Mouse (Mus musculus): ENCODE measurements around the gene P2rx1. TPM values are rescaled to one million over a fixed set of nuclear protein-coding genes. Genes with fewer than 3 reads are reported as not detected.
A peak's percentile ranks its signal among the peaks of the same experiment; 100 is the strongest.

Gene P2rx1
- polyA plus RNA-seq, 1 experiment = not detected

DNA sequence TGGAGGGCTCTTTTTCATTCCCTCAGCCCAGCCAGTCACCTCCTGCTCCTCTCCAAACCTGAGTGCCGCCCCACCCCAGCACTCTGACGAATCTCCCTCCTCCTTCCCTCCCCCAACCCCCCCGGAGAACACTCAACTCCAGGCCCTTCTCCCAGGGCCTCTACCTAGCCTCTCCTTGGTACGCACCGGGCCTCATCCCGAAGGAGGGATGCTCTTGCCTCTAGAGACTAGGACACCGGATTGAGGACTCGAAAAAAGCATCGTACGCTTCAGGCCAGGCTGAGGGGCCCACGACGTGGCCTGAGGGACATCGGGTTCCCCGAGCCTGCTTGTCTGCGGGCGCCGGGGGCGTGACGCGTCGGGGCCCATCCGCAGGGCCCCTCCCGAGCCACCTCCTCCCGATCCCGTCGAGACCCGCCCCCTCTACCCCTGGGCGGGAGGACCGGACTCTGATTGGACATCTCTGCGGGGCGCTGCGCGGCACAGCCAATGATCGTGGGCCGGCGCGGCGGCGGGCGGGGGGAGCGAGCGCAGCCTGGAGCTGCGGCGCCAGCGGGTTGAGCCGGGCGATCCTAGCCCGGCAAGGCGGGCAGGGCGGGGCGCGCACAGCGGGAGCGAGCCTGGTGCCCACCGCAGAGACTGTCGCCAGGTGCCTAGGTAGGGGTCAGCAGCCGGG, 19.7 kb downstream of the P2rx1 start, which contains the start of gene Camkk1:
Camkk1 (plus strand) TSS at position 538 of the 676 bp plus-strand sequence.
- H3K4me1 ChIP-seq (ENCODE audit: control insufficient read depth, insufficient read depth, low read length) = peaks cover 17% of the 10 kb centered on the region
- TF ChIP-seq CTCF (IDR thresholded peaks at IDR 0.05; ENCODE audit: borderline replicate concordance, insufficient read depth, low read length) = no peak
- TF ChIP-seq POLR2A (IDR thresholded peaks at IDR 0.05; ENCODE audit: low read depth, low read length) = peak; percentile 69
- no peak within 1 kb of the TSS for H3K27ac ChIP-seq (ENCODE audit: insufficient read depth, low read length)
- peak within 1 kb of the TSS; percentile 59 for H3K4me3 ChIP-seq (ENCODE audit: insufficient read depth, low read length)

DNA sequence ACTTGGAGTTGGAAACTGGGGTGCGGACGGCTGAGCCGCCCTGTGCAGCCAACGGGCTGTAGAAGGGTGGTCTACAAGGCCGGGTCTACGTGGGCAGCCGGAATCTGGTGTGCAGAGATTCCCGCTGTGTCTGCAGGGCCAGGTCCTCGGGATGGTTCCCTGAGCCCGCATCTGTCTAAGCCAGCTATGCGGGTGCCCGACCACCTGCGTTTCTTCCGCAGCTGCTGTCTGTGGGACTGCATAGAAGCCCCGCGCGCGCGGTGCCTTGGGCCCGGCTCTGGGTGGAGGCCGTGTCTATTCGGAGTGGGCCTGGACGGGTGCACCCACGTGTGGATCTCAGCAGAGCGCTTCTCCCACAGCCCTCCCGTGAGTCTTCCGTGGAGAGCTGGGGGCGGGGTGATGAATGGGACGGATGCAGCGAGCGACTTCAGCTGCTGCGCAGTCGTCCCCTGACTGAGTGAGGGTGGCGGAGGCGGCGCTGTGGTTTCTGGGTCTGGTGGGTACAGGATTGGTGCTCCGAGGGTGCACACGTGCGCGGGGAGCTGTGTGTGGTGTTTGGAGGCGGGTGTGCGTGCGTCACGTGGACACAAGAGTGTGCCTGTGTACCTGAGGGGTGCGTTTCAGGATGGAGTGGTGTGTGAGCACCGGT, 20.4 kb downstream of the P2rx1 start:
- TF ChIP-seq CTCF (IDR thresholded peaks at IDR 0.05; ENCODE audit: borderline replicate concordance, insufficient read depth, low read length) (no peak), POLR2A (IDR thresholded peaks at IDR 0.05; ENCODE audit: low read depth, low read length) (no peak)
- peaks cover 17% of the 10 kb centered on the region for H3K4me1 ChIP-seq (ENCODE audit: control insufficient read depth, insufficient read depth, low read length)
- H3K4me3 ChIP-seq (ENCODE audit: insufficient read depth, low read length) = peak overlapping the region; percentile 58
- H3K27ac ChIP-seq (ENCODE audit: insufficient read depth, low read length) = no peak overlapping the region

DNA sequence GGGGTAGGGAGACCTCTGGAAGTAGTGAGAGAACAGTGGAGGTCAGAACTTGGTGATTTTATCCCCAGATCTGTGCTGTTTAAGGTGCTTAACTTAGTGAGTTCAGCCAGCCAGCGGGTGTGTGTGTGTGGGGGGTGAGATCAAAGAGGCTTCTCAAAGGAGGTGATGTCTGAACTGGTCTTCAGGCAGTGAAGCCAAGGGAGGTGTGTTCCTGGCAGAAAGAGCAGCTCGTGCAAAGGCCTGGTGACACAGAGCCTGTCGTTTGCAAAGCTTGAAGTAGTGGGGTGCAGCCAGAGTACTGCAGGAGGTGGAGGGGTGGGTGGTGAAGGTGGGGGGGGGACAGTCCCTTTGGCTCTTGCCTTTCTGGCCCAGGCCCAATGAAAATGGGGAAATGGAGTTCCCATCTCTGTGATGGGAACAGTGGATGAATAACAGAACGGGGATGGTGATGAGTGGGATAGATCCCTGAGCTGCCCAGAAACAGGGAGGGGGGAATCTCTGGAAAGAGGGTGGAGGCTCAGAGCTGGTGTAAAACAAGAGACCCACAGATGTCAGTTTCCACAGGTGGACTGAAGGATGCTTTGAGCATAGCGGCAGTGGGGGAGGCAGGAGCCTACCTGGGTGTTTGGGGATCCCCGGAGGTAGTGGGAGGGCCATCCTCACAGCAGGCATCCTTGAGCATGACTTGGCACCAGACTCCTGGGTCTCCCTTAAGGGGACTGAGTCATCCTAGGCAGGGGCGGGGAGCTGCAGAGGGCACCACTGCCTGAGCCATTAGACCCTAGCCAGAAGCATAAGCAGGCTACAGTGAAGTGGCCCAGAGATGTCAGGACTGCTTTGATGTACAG, 22.3 kb downstream of the P2rx1 start:
- Histone ChIP-seq H3K27ac (ENCODE audit: insufficient read depth, low read length) (no peak overlapping the region), H3K4me1 (ENCODE audit: control insufficient read depth, insufficient read depth, low read length) (peaks cover 17% of the 10 kb centered on the region), H3K4me3 (ENCODE audit: insufficient read depth, low read length) (no peak overlapping the region)
- TF ChIP-seq CTCF (IDR thresholded peaks at IDR 0.05; ENCODE audit: borderline replicate concordance, insufficient read depth, low read length) (no peak), POLR2A (IDR thresholded peaks at IDR 0.05; ENCODE audit: low read depth, low read length) (no peak)

DNA sequence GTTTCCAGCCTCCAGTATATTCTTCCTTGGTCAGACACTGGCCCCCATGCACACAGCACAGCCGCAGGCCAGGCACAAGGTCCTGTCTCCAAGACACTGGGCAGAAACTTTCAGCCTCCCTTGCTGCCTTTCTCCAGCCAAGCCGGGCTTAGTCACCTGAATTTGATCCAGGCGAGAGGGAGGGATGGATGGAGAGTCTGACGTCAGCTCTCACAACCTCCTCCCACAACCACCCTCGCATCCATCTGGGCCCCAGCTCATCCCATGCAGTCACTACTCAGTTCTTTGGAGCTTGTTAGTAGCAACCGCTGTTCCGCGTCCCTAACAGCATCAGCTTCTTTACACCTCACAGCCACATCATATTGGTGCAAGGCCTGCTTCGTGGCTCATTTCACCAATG, 24.2 kb downstream of the P2rx1 start:
- peak; percentile 54; the same call in 1 of the 2 replicates for TF ChIP-seq POLR2A (IDR thresholded peaks at IDR 0.05; ENCODE audit: low read depth, low read length)
- no peak for TF ChIP-seq CTCF (IDR thresholded peaks at IDR 0.05; ENCODE audit: borderline replicate concordance, insufficient read depth, low read length)
- peaks cover 17% of the 10 kb centered on the region for H3K4me1 ChIP-seq (ENCODE audit: control insufficient read depth, insufficient read depth, low read length)
- H3K27ac ChIP-seq (ENCODE audit: insufficient read depth, low read length) = peak overlapping the region; percentile 37
- H3K4me3 ChIP-seq (ENCODE audit: insufficient read depth, low read length) = no peak overlapping the region

DNA sequence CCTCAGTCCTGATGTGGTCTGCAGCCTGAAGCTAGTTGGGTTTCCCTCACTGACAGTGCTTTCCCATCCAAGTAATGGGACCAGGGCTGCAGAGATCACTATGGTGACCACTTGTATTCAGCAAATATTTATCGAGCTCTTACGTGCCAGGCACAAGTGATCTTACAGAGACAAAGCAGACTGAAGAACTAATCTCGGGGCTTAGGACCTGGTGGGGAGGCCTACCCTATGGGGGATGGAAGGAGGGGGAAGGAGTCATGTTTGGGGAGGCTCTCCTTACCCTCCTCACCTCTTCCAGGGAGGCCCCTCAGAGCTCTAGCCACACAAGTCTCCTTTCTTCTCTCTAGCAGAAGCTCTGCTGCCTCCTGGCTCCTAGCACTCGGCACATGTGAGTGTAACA, 24.9 kb downstream of the P2rx1 start:
- H3K4me1 ChIP-seq (ENCODE audit: control insufficient read depth, insufficient read depth, low read length) = peaks cover 17% of the 10 kb centered on the region
- H3K27ac ChIP-seq (ENCODE audit: insufficient read depth, low read length) = no peak overlapping the region
- H3K4me3 ChIP-seq (ENCODE audit: insufficient read depth, low read length) = no peak overlapping the region
- no peak for TF ChIP-seq CTCF (IDR thresholded peaks at IDR 0.05; ENCODE audit: borderline replicate concordance, insufficient read depth, low read length)
- no peak for TF ChIP-seq POLR2A (IDR thresholded peaks at IDR 0.05; ENCODE audit: low read depth, low read length)

DNA sequence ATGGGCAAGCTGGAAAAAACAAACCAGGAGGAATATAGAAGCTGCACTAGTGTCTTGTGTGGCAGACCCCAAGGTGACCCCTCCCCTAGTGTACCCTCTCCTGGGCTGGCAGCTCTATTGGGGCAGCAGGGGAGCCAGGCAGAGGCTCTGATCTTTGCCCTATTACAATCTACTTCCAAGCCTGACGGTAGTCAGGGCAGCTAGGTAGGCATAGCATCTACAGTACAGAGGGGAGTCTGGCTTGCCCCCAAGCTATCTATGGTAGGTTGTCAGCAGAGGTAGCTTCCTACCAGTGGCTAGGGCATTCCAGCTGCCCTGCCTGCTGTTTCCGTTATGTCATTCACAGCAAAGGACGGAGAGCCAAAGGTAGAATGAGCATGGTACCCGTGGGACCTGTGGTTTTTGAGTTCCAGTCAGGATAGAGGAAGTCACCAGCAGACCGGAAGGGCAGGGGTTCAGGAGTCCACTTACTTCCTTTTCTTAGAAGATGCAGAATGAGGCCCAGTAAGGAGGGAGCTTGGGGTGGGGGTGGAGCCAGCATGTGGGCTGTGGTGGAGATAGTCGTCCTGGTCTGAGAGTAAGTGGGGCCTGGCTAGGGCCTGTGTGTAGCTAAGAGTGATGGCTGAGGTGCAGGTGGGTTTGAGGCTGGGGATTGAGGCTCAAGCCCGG, 25.5 kb downstream of the P2rx1 start:
- Histone ChIP-seq H3K4me3 (ENCODE audit: insufficient read depth, low read length) (no peak overlapping the region), H3K27ac (ENCODE audit: insufficient read depth, low read length) (no peak overlapping the region), H3K4me1 (ENCODE audit: control insufficient read depth, insufficient read depth, low read length) (peaks cover 17% of the 10 kb centered on the region)
- no peak for TF ChIP-seq CTCF (IDR thresholded peaks at IDR 0.05; ENCODE audit: borderline replicate concordance, insufficient read depth, low read length)
- TF ChIP-seq POLR2A (IDR thresholded peaks at IDR 0.05; ENCODE audit: low read depth, low read length) = no peak

DNA sequence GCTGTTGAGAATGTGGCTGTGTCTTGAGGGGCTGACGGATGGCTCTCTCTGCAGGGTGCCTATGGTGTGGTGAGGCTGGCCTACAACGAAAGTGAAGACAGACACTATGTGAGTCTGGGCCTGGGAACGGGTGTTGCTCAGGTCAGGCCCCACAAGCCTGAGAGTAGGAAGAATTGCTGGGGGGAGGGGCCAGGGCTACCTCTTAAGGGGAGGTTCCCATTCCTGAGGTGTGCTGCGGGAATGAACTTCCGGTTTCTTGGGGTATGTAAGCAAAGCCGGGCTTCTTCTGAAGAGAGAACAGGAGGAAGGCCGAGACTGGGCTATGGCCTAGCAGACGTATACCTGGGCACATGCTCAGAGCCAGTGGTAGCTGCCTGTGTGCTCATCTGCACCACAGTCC, 28.1 kb downstream of the P2rx1 start:
- H3K27ac ChIP-seq (ENCODE audit: insufficient read depth, low read length) = no peak overlapping the region
- peaks cover 12% of the 10 kb centered on the region for H3K4me1 ChIP-seq (ENCODE audit: control insufficient read depth, insufficient read depth, low read length)
- TF ChIP-seq POLR2A (IDR thresholded peaks at IDR 0.05; ENCODE audit: low read depth, low read length) (no peak), CTCF (IDR thresholded peaks at IDR 0.05; ENCODE audit: borderline replicate concordance, insufficient read depth, low read length) (no peak)
- H3K4me3 ChIP-seq (ENCODE audit: insufficient read depth, low read length) = no peak overlapping the region

DNA sequence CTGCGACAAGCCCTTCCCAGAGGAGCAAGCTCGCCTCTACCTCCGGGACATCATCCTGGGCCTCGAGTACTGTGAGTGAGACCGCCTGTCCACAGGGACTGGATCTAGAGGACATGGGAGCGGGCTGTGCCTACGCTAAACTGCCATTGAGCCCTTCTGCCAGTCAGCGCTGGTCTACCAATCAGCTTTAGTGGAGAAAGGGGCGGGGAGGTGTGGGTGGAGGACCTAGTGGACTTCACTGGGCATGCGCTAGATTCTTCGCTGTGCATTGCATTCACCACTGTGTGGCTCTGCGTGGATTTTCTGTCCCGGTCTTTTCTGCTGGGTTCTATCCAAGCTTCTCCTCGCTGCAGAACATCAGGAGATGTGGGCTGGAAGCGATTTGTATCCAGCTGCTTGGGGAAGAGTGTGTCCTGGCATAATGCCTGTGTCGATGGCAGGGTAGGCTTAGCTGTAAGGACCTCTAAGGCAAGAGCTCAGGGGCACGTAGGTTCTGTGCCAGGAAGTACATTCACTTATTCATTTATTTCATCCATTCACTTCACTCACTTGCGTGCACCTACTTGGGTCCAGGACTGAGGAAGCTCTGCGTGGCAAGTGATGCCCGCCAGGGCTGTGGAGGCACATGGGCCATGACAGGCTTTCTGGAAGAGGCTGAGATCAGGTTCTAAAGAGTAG, 32.1 kb downstream of the P2rx1 start:
- H3K27ac ChIP-seq (ENCODE audit: insufficient read depth, low read length) = no peak overlapping the region
- H3K4me3 ChIP-seq (ENCODE audit: insufficient read depth, low read length) = no peak overlapping the region
- TF ChIP-seq POLR2A (IDR thresholded peaks at IDR 0.05; ENCODE audit: low read depth, low read length) (peak; percentile 52), CTCF (IDR thresholded peaks at IDR 0.05; ENCODE audit: borderline replicate concordance, insufficient read depth, low read length) (no peak)
- H3K4me1 ChIP-seq (ENCODE audit: control insufficient read depth, insufficient read depth, low read length) = no peaks in the 10 kb centered on the region

DNA sequence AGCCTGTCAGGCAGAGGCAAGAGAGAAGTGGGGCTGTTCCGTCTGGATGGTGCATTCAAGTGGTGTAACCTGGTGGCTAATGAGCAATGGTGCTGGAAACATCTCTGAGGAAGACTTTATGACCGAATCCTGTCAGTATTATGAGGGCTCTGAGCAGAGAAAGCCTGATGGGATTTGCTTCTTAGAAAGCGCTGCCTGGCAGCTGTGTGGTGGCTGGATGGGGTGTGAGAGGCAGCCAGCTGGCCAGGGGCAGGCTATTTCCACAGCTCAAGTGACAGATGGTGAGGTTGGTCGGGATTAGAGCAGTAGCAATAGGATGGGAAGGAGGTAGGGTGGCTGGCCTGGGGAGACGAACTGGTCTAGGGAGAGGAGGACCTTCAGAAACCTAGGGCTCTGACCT, 32.6 kb downstream of the P2rx1 start:
- Histone ChIP-seq H3K4me1 (ENCODE audit: control insufficient read depth, insufficient read depth, low read length) (0 out of 2 replicates have a peak, but pooled peaks cover under 1% of the 10 kb centered on the region), H3K4me3 (ENCODE audit: insufficient read depth, low read length) (no peak overlapping the region)
- no peak for TF ChIP-seq CTCF (IDR thresholded peaks at IDR 0.05; ENCODE audit: borderline replicate concordance, insufficient read depth, low read length)
- TF ChIP-seq POLR2A (IDR thresholded peaks at IDR 0.05; ENCODE audit: low read depth, low read length) = no peak

More for the DNA sequence above, 32.6 kb downstream of the P2rx1 start:
- no peak overlapping the region for H3K27ac ChIP-seq (ENCODE audit: insufficient read depth, low read length)
